Mouse (Mus musculus) brain, embryonic 18.5 days (tissue): ENCODE data around the gene Slc2a13.
A peak's percentile ranks its signal among the peaks of the same experiment; 100 is the strongest.

Experiments used
- DNase-seq: peaks from one replicate; pipeline ENCODE4 v3.0.0-alpha.2; 2012; ENCODE audit warnings: low read depth, low spot score

The Slc2a13 gene

GRCm38 (mm10) chr15:91573111-91573538, at the start of gene Slc2a13:
TSS of gene Slc2a13 (minus strand) at chr15:91573261.
- peak; percentile 77 for DNase-seq

- no peak for DNase-seq
Measured at GRCm38 (mm10) chr15:91616016-91616415, 43.0 kb upstream of the Slc2a13 start.

- DNase-seq, result no peak
Measured at GRCm38 (mm10) chr15:91615532-91615931, 42.5 kb upstream of the Slc2a13 start.

GRCm38 (mm10) chr15:91613981-91614665, 41.1 kb upstream of the Slc2a13 start:
- DNase-seq, result no peak

- DNase-seq, result no peak
Measured at GRCm38 (mm10) chr15:91609713-91610112, 36.7 kb upstream of the Slc2a13 start.

- no peak for DNase-seq
Measured at GRCm38 (mm10) chr15:91608811-91609210, 35.8 kb upstream of the Slc2a13 start.

GRCm38 (mm10) chr15:91601197-91601596, 28.1 kb upstream of the Slc2a13 start:
- DNase-seq, result peak; percentile 43

- DNase-seq, result no peak
Measured at GRCm38 (mm10) chr15:91597290-91597689, 24.2 kb upstream of the Slc2a13 start.

- peak; percentile 68 for DNase-seq
Measured at GRCm38 (mm10) chr15:91574492-91574891, 1.4 kb upstream of the Slc2a13 start.

- DNase-seq, result no peak
Measured at GRCm38 (mm10) chr15:91572421-91573069, 516 bp downstream of the Slc2a13 start.

GRCm38 (mm10) chr15:91571981-91572380, 1.1 kb downstream of the Slc2a13 start:
- no peak for DNase-seq

- DNase-seq, result no peak
Measured at GRCm38 (mm10) chr15:91566784-91567183, 6.3 kb downstream of the Slc2a13 start.

GRCm38 (mm10) chr15:91565025-91565605, 7.9 kb downstream of the Slc2a13 start:
- no peak for DNase-seq

GRCm38 (mm10) chr15:91561728-91562127, 11.3 kb downstream of the Slc2a13 start:
- no peak for DNase-seq

GRCm38 (mm10) chr15:91555336-91555736, 17.7 kb downstream of the Slc2a13 start:
- DNase-seq, result no peak

- DNase-seq, result no peak
Measured at GRCm38 (mm10) chr15:91548586-91549268, 24.3 kb downstream of the Slc2a13 start.

- no peak for DNase-seq
Measured at GRCm38 (mm10) chr15:91544586-91544985, 28.5 kb downstream of the Slc2a13 start.

GRCm38 (mm10) chr15:91538439-91538838, 34.6 kb downstream of the Slc2a13 start:
- no peak for DNase-seq

- no peak for DNase-seq
Measured at GRCm38 (mm10) chr15:91526876-91527275, 46.2 kb downstream of the Slc2a13 start.

GRCm38 (mm10) chr15:91526166-91526565, 46.9 kb downstream of the Slc2a13 start:
- DNase-seq, result no peak

GRCm38 (mm10) chr15:91524451-91524850, 48.6 kb downstream of the Slc2a13 start:
- DNase-seq, result no peak

GRCm38 (mm10) chr15:91503291-91503690, 69.8 kb downstream of the Slc2a13 start:
- no peak for DNase-seq
